Mouse (Mus musculus): ENCODE measurements at regions not wholly inside any gene's neighbourhood (a gene's known extent, or its start where the extent isn't known, plus 50 kb on each side); places are given as distances from the start of the nearest gene placed in this dataset.

GRCm38 (mm10) chr13:44305134-44305991, 423.9 kb upstream of the Jarid2 start:
- DNase-seq: peak in 1 of 2 experiments; percentile 24

GRCm38 (mm10) chr13:44306275-44307050, 422.8 kb upstream of the Jarid2 start:
- DNase-seq: no peak

- no peak for DNase-seq
These were observed 421.0 kb upstream of the Jarid2 start for GRCm38 (mm10) chr13:44308227-44308626.

- DNase-seq: no peak
These were observed 417.0 kb upstream of the Jarid2 start for GRCm38 (mm10) chr13:44312237-44312636.

GRCm38 (mm10) chr13:44316747-44317446, 412.4 kb upstream of the Jarid2 start:
- no peak for DNase-seq

- no peak for DNase-seq
These were observed 411.7 kb upstream of the Jarid2 start for GRCm38 (mm10) chr13:44317596-44317995.

GRCm38 (mm10) chr13:44319101-44319500, 410.2 kb upstream of the Jarid2 start:
- no peak for DNase-seq

GRCm38 (mm10) chr13:44319511-44319910, 409.8 kb upstream of the Jarid2 start:
- DNase-seq: no peak

GRCm38 (mm10) chr13:44320311-44320710, 409.0 kb upstream of the Jarid2 start:
- no peak for DNase-seq

- no peak for DNase-seq
These were observed 408.2 kb upstream of the Jarid2 start for GRCm38 (mm10) chr13:44321009-44321596.

GRCm38 (mm10) chr13:44328416-44328815, 400.9 kb upstream of the Jarid2 start:
- no peak for DNase-seq

GRCm38 (mm10) chr13:44329161-44329560, 400.1 kb upstream of the Jarid2 start:
- no peak for DNase-seq

GRCm38 (mm10) chr13:44329701-44330100, 399.6 kb upstream of the Jarid2 start:
- DNase-seq: no peak

GRCm38 (mm10) chr13:44332716-44333240, 396.5 kb upstream of the Jarid2 start:
- no peak for DNase-seq

GRCm38 (mm10) chr13:44339061-44339741, 390.1 kb upstream of the Jarid2 start:
- DNase-seq: peak in 1 of 2 experiments; percentile 14

- DNase-seq: no peak
These were observed 384.2 kb upstream of the Jarid2 start for GRCm38 (mm10) chr13:44345094-44345493.

GRCm38 (mm10) chr13:44346636-44347035, 382.6 kb upstream of the Jarid2 start:
- no peak for DNase-seq

- no peak for DNase-seq
These were observed 381.6 kb upstream of the Jarid2 start for GRCm38 (mm10) chr13:44347662-44348061.

- DNase-seq: no peak
These were observed 375.4 kb upstream of the Jarid2 start for GRCm38 (mm10) chr13:44353899-44354298.

- DNase-seq: no peak
These were observed 373.5 kb upstream of the Jarid2 start for GRCm38 (mm10) chr13:44355771-44356221.

GRCm38 (mm10) chr13:44356981-44357380, 372.3 kb upstream of the Jarid2 start:
- no peak for DNase-seq

GRCm38 (mm10) chr13:44359344-44359743, 369.9 kb upstream of the Jarid2 start:
- DNase-seq: no peak
